Mouse (Mus musculus) Muller cell, postnatal 12 days (primary cell): Measurements from ENCODE around the gene Gm17455.
A peak's percentile ranks its signal among the peaks of the same experiment; 100 is the strongest.

Experiments
- DNase-seq: peaks from one replicate; pipeline ENCODE4 v3.0.0-alpha.2; 2015; ENCODE audit errors: inconsistent ontology term

Gene Gm17455

DNA sequence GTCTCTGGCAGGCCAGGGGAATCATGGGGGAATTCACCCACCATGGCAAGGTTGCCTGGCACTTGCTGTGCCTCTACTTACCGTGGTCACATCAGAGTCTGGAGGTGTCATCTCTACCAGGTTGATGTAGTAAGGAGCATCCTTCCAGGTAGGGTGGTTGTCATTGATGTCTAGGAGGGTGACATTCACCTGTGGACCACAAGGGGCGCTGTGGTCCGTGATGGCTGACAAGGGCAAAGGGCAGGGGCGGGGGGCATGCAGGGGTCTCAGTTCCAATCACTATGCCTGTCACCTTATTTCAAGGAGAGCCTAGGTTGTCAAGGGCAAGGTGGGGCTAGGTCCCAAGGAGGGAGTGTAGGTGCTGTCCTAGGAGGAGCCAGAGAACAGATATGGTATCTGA lies 20.1 kb downstream of the Gm17455 start:
- no peak for DNase-seq

DNA sequence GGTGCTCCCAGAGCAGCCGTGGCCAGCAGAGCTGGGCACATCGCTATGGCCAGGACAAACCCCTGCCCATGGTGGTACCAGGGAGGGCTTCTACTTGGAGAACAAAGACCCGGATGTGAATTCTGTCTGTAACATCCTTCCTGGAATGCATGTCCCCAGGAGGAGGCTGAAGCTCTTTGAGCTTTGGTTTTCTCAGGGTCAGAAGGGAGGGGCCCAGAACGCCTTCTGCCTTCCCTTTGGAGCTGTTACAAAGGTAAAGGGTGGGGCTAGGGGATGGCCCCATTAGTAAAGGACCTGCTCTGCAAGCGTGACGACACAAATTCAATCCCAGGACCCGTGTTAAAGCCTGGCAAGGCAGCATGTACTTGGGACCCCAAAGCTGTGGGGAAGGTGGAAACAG lies 23.2 kb downstream of the Gm17455 start:
- DNase-seq: no peak

DNA sequence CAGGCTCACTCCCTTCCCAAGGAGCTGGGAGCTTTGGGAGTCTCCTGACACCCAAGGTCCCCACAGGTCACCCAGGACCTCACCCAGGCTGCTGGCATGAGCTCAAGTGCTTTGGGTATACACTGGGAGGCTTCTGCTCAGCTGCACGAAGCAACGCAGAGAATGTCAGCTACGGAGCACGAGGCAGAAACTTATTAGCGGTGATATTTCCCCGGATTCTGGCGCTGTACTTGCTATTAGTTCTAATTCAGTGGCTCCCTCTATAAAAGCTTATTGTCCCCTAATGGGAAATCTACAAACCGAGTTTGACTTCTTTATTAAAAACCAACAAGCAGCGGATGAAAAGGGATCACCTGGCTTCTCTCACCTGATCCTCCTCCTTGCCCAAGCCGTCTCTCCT lies 30.5 kb downstream of the Gm17455 start:
- peak; percentile 81 for DNase-seq

DNA sequence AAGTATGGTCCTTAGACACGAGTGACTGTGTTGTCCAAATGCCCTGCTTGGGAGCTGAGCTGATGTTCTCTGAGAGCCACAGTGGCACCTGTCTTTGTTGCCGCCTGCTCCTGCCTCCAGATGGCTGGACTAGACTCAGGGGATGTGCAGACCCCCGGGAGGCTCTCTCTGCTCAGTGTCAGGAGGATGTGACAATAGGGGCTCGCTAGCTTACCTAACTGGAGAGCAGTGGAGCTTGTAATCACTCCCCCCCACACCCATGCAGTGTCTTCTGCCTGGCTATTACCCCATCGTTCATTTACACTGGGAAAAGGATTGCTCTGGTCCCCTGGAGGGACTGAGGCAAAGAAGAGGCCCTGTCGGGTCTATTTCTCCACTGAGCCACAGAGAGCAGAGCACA lies 31.1 kb downstream of the Gm17455 start:
- DNase-seq: no peak

DNA sequence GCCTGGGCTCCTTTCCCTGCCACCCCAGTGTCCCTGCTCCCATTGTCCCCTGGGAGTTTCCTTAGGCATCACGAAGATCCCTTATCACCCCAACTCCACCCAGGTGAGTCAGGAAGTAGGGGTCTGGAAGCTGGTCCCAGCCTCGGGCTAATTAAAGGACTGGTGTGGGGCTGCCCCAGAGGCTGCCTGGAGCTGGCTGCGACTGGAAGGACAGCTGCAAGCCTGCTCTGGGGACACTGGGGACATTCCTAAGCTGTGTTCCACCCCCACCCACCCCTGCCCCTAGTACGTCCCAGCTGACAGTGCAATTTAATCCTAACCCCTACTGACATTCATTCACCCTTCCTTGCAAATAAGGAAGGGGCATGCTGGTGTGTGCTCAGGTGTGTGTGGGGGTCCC lies 33.2 kb downstream of the Gm17455 start:
- DNase-seq: no peak

DNA sequence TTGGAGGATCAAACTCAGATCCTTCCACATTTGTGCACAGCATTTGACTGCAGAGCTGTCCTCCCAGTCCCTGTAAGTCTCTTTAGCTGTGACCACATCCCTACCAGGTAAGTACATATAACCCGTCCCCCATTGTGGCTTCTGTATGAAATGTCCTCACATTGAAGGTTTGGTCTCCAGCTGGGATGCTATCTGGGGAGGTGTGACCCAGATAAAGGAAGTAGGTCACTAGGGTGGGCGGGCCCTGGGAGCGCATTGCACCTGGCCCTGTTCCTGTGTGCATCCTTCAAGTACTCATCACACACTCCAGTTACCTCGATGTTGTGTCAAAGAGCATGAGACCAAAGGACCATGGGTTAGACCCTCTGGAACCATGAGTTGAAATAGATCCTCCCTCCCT lies 42.8 kb downstream of the Gm17455 start:
- DNase-seq: no peak

DNA sequence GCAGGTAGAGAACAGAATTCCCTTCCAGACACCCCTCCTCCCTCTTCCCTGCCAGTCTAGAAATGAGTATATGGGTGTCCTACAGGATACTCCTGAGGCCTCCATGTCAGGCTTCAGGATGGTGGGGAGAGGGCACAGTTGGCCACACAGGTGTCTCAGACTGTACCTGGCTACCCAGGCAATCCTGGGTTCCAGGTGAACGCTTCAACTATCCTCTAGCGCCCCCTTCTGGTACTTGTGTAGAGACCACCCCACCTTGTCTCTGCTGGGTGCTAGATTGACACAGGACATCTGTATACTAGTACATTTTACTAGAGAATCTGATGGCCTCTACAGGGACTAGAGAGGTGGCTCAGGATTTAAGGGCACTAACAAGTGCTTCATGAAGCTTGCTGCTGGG lies 43.6 kb downstream of the Gm17455 start:
- DNase-seq: no peak

DNA sequence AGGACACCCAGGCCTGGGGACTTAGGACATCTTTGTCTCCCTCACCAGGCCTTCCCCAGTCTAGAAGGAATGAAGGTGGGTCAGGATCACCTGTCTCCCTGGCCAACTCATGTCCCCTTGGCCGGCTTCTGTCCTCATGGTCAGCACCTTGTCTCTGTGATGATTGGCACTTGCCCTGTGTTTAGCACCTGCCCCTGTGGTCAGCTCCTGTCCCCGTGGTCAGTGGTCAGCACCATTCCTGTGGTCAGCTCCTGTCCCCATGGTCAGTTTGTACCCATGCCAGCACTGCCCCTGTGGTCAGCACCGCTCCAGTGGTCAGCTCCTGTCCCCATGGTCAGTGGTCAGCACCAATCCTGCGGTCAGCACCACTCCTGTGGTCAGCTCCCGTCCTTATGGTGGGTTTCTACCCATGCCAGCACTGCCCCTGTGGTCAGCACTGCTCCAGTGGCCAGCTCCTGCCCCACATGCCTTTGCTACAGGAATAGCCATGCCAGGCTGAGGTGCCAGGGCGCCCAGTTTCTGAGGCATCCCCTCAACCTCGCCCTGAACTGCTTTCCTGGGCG lies 45.6 kb downstream of the Gm17455 start:
- DNase-seq: peak; percentile 81

DNA sequence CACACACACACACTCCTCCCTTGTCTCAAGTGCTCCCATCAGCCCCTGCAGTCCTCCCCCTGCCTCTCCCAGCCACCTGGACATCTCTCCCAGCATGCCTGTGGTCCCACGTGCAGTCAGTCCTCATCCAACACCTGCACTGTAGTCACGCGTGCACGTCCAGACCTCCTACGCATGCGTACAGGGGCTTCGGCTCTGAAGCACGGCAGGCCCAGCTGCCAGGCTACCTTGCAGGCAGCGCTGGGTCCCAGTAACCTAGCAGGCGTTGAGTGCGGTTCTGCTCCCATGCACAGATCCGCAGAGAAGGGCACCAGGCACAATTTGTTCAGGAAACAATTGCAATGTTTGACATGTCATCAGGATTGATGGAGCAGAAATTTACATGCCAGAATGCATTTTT lies 47.7 kb downstream of the Gm17455 start:
- no peak for DNase-seq
